Mouse (Mus musculus) cerebellum, adult 11-12 months (tissue): ENCODE results near the gene Krt77.

Experiments
- DNase-seq: peaks from one replicate; pipeline ENCODE4 v3.0.0; 2022

Gene Krt77

GRCm38 (mm10) chr15:101829441-101829840 lies 40.1 kb downstream of the Krt77 start:
- DNase-seq, result no peak

- DNase-seq, result no peak
These were observed 47.7 kb downstream of the Krt77 start for GRCm38 (mm10) chr15:101821786-101822185.

GRCm38 (mm10) chr15:101817875-101818274 lies 51.6 kb downstream of the Krt77 start, which contains the start of gene Krt2:
Krt2 (minus strand) TSS chr15:101818169.
- DNase-seq, result no peak
